Mouse (Mus musculus) cerebellum, adult 2 months (tissue): ENCODE results near the gene L3mbtl3.

ENCODE experiments used
- CTCF ChIP-seq: fragments of 200-500 bp; IDR thresholded peaks from 2 replicates; pipeline ENCODE4 v1.5.1; 2011; ENCODE audit warnings: low read depth, mild to moderate bottlenecking, control low read depth, low read length, moderate library complexity, borderline replicate concordance; ENCODE audit not compliant: insufficient read depth
- POLR2A ChIP-seq: fragments of 200-500 bp; IDR thresholded peaks from 2 replicates; pipeline ENCODE4 v1.6.1; 2011; ENCODE audit warnings: low read length, control low read depth, borderline replicate concordance; ENCODE audit not compliant: insufficient read depth

DNA sequence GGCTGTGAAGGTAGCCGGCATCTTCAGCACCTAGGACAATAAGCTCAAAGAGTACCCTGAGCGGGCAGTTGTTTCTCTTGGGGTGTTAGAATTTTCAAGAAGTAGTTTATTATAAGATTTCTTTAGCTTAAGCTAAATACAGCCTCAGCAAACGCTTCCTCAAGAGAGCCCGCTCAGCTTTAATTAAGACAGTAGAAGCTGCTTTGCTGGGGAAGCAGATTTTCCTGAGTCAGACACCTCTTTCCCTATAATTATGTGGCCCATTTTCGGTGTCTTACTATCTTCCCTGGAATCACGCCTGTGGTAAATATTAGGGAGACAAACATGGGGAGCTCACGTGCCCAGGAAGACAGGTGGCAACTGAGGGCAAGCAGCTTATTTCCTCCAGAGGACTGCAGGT, 88.6 kb downstream of the L3mbtl3 start:
- TF ChIP-seq POLR2A (no peak), CTCF (no peak)
